Mouse (Mus musculus) midbrain, embryonic 10.5 days (tissue): ENCODE measurements around the gene Arap1. TPM values are rescaled to one million over a fixed set of nuclear protein-coding genes. Genes with fewer than 3 reads are reported as not detected.

ENCODE experiments used
- DNase-seq: peaks from one replicate; pipeline ENCODE4 v3.0.0-alpha.2; 2017; ENCODE audit warnings: low spot score
- H3K27ac ChIP-seq: fragments of 300-500 bp; sonication (generic); replicated peaks from 2 replicates; pipeline ENCODE4 v1.5.1; 2016; ENCODE audit warnings: mild to moderate bottlenecking
- H3K27me3 ChIP-seq: fragments of 300-500 bp; sonication (generic); 2 replicates; pipeline ENCODE4 v1.6.1; 2016; ENCODE audit warnings: low read depth, mild to moderate bottlenecking; ENCODE audit not compliant: poor library complexity, severe bottlenecking
- H3K36me3 ChIP-seq: fragments of 300-500 bp; sonication (generic); 2 replicates; pipeline ENCODE4 v1.6.1; 2016; ENCODE audit warnings: mild to moderate bottlenecking, moderate library complexity
- H3K4me1 ChIP-seq: fragments of 300-500 bp; sonication (generic); 2 replicates; pipeline ENCODE4 v1.6.1; 2016
- H3K4me3 ChIP-seq: fragments of 300-500 bp; sonication (generic); 2 replicates; pipeline ENCODE4 v1.5.1; 2016; ENCODE audit warnings: mild to moderate bottlenecking, moderate library complexity
- H3K9me3 ChIP-seq: fragments of 300-500 bp; sonication (generic); replicated peaks from 2 replicates; pipeline ENCODE4 v1.6.1; 2016; ENCODE audit warnings: mild to moderate bottlenecking
- WGBS: fragments of 180-500 bp; shearing (Covaris S2); methylation state at CpG from one replicate; pipeline ENCODE4 v1.1.7; 2016; 5-methylcytosine and 5-hydroxymethylcytosine counted together
- polyA plus RNA-seq: library from polyadenylated mRNA; unstranded; fragments of >200 nt; fragmentation: Nextera tagmentation; extraction: Ambion mirVana; gene quantifications from 2 replicates; pipeline ENCODE4 v1.2.1, GENCODE M21; 2016

Arap1 gene
- polyA plus RNA-seq, 1 experiment from 2014 or later: 13.6 TPM

DNA sequence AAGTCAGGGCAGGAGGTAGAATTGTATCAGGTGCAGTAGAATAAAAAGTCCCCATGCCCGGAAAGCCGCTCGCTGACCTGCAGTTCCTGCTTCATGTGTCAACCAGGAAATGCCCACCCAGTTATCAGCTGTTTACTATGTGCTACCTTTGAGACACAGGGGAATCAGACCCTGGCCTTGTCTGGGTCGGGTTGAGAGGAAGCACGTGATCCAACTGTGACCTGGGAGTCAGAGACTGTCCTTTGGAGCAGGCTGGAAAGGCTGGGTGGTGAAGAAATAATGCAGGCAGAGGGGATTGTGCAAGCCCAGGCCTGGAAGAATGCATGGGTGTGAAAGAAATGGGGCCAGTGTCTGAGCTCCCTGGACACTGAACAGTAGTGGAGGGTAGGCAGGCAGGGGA lies 6.6 kb downstream of the Arap1 start:
- no peaks in the 10 kb centered on the region for H3K9me3 ChIP-seq
- H3K36me3 ChIP-seq: no peaks in the 10 kb centered on the region
- no peak for DNase-seq
- H3K4me1 ChIP-seq: peaks cover 19% of the 10 kb centered on the region
- no peak overlapping the region for H3K27ac ChIP-seq
- 82% methylated on average over 5 of the region's 5 CpGs for WGBS
- peaks cover 12% of the 10 kb centered on the region for H3K27me3 ChIP-seq
- H3K4me3 ChIP-seq: no peak overlapping the region

DNA sequence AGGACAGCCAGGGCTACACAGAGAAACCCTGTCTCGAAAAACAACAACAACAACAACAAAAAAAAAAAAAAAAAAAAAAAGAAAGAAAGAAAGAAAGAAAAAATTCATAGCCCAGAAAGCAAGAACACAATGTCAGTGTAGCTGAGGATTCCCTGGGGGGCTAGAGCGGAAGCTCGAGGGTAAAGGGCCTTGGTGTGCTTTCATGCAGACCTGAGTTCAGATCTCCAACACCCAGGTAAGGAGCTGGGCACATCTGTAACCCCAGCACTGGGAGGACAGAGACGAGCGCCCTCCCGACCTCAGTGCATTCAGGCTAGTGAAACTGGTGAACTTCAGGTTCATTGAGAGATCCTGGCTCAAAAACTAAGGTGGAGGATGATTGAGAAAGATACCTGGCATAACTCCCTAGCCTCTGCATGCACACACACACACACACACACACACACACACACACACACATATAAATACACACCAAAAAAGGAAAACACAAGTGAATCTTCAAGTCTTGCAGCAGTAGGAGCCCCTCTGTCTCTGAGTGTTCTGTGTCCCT lies 7.8 kb downstream of the Arap1 start:
- H3K27ac ChIP-seq: no peak overlapping the region
- peaks cover under 1% of the 10 kb centered on the region; the same call in 1 of the 2 replicates for H3K27me3 ChIP-seq
- no peaks in the 10 kb centered on the region for H3K9me3 ChIP-seq
- no peak overlapping the region for H3K4me3 ChIP-seq
- peaks cover 12% of the 10 kb centered on the region for H3K4me1 ChIP-seq
- no peaks in the 10 kb centered on the region for H3K36me3 ChIP-seq
- no peak for DNase-seq
- WGBS: 91% methylated on average over 6 of the region's 6 CpGs

- no peak overlapping the region for H3K4me3 ChIP-seq
- no peaks in the 10 kb centered on the region for H3K27me3 ChIP-seq
- no peaks in the 10 kb centered on the region for H3K36me3 ChIP-seq
- peak overlapping the region; percentile 33 for H3K27ac ChIP-seq
- no peak for DNase-seq
- peaks cover 15% of the 10 kb centered on the region for H3K4me1 ChIP-seq
- H3K9me3 ChIP-seq: no peaks in the 10 kb centered on the region
- WGBS: 57% methylated on average over 3 of the region's 3 CpGs
Measured at GRCm38 (mm10) chr7:101356868-101357267, 9.0 kb downstream of the Arap1 start.

GRCm38 (mm10) chr7:101360406-101360805 lies 12.5 kb downstream of the Arap1 start:
- H3K4me1 ChIP-seq: peaks cover 19% of the 10 kb centered on the region
- H3K27me3 ChIP-seq: no peaks in the 10 kb centered on the region
- WGBS: 81% methylated on average over 3 of the region's 3 CpGs
- no peaks in the 10 kb centered on the region for H3K36me3 ChIP-seq
- DNase-seq: no peak
- no peak overlapping the region for H3K4me3 ChIP-seq
- H3K27ac ChIP-seq: no peak overlapping the region
- no peaks in the 10 kb centered on the region for H3K9me3 ChIP-seq

DNA sequence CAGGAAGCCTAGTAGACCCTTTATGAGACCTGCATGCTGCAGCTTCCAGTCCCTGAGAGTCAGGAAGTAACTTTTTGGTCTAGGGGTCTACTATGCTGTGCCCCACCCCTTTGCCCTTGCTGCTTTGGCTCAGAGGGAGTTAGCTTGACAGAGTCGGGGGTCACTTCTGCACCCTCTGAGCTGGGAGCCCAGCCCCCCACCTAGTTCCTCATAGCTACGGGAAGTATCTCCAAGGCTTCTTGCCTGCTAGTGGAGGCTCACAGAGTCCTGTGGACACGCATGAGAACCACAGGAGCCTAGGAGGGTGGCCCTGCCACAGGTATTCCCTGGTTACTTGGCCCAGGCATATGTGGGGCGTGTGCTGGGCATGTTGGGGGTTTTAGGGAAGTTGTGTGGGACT lies 13.2 kb downstream of the Arap1 start:
- 0 out of 2 replicates have a peak overlapping the region, but pooled peaks have one; percentile 3 for H3K27ac ChIP-seq
- no peaks in the 10 kb centered on the region for H3K27me3 ChIP-seq
- H3K36me3 ChIP-seq: no peaks in the 10 kb centered on the region
- H3K4me3 ChIP-seq: no peak overlapping the region
- peaks cover 19% of the 10 kb centered on the region for H3K4me1 ChIP-seq
- no peaks in the 10 kb centered on the region for H3K9me3 ChIP-seq
- no peak for DNase-seq
- WGBS: 76% methylated on average over 4 of the region's 4 CpGs

GRCm38 (mm10) chr7:101361767-101362166 lies 13.9 kb downstream of the Arap1 start:
- Histone ChIP-seq H3K27me3 (no peaks in the 10 kb centered on the region), H3K36me3 (no peaks in the 10 kb centered on the region), H3K4me3 (no peak overlapping the region), H3K9me3 (no peaks in the 10 kb centered on the region), H3K27ac (no peak overlapping the region), H3K4me1 (peaks cover 12% of the 10 kb centered on the region)
- no peak for DNase-seq
- WGBS: 72% methylated on average over 4 of the region's 4 CpGs

DNA sequence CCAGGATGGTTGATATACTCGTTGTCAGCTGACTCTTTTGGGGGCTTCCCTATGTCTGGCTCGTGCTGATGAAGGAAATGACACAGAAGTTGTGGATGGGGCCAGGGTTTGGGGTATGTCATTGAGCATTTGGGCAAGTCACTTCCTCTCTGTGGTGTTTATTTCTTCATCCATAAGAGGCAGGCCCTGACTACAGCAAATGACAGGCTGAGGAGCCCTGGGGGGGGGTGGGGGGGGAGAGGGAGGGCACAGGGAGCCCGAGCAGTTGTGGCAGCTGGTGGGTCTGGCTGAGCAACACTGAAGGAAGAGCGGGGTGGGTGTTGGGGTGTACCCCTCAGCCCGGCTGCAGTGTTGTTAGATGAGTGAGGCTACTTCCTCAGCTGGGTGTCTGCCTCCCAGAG lies 14.9 kb downstream of the Arap1 start:
- Histone ChIP-seq H3K4me1 (0 out of 2 replicates have a peak, but pooled peaks cover 7% of the 10 kb centered on the region), H3K4me3 (no peak overlapping the region), H3K27ac (no peak overlapping the region), H3K36me3 (no peaks in the 10 kb centered on the region), H3K9me3 (no peaks in the 10 kb centered on the region), H3K27me3 (no peaks in the 10 kb centered on the region)
- DNase-seq: no peak
- 76% methylated on average over 5 of the region's 5 CpGs for WGBS

GRCm38 (mm10) chr7:101363914-101364313 lies 16.0 kb downstream of the Arap1 start:
- H3K27me3 ChIP-seq: no peaks in the 10 kb centered on the region
- no peak for DNase-seq
- H3K4me1 ChIP-seq: 0 out of 2 replicates have a peak, but pooled peaks cover 7% of the 10 kb centered on the region
- H3K36me3 ChIP-seq: no peaks in the 10 kb centered on the region
- no peak overlapping the region for H3K27ac ChIP-seq
- no peak overlapping the region for H3K4me3 ChIP-seq
- 77% methylated on average over 5 of the region's 5 CpGs for WGBS
- H3K9me3 ChIP-seq: no peaks in the 10 kb centered on the region

GRCm38 (mm10) chr7:101367901-101368852 lies 20.3 kb downstream of the Arap1 start:
- Histone ChIP-seq H3K27me3 (no peaks in the 10 kb centered on the region), H3K36me3 (no peaks in the 10 kb centered on the region), H3K4me1 (0 out of 2 replicates have a peak, but pooled peaks cover 4% of the 10 kb centered on the region), H3K4me3 (no peak overlapping the region), H3K27ac (no peak overlapping the region), H3K9me3 (no peaks in the 10 kb centered on the region)
- no peak for DNase-seq
- 74% methylated on average over 11 of the region's 11 CpGs for WGBS

DNA sequence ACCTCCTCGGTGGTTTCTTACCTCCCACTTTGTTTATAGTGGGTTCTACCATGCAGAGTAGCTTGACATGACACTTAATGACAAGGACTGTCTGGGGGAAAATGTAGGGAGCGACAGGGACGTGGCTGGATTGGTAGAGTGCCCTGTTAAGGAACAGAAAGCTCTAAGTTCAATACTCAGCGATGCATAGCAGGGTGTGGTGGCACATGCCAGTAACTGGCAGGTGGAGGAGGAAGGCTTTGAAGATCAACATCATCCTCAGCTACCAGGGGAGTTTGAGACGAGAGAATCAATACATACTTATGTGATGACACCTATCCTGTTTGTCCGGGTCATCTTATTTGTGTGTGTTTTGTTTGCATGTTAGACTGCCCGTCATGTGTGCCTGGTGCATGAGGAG lies 21.8 kb downstream of the Arap1 start:
- Histone ChIP-seq H3K4me3 (no peak overlapping the region), H3K4me1 (no peaks in the 10 kb centered on the region), H3K27ac (no peak overlapping the region), H3K27me3 (no peaks in the 10 kb centered on the region), H3K36me3 (no peaks in the 10 kb centered on the region), H3K9me3 (no peaks in the 10 kb centered on the region)
- 82% methylated on average over 7 of the region's 7 CpGs for WGBS
- no peak for DNase-seq

- Histone ChIP-seq H3K36me3 (no peaks in the 10 kb centered on the region), H3K4me3 (no peak overlapping the region), H3K27ac (no peak overlapping the region), H3K4me1 (peaks cover 5% of the 10 kb centered on the region), H3K27me3 (no peaks in the 10 kb centered on the region), H3K9me3 (no peaks in the 10 kb centered on the region)
- 84% methylated on average over 26 of the region's 26 CpGs for WGBS
- DNase-seq: no peak
Measured at GRCm38 (mm10) chr7:101373082-101373481, 25.2 kb downstream of the Arap1 start.

- H3K27me3 ChIP-seq: no peaks in the 10 kb centered on the region
- no peaks in the 10 kb centered on the region for H3K9me3 ChIP-seq
- peaks cover 16% of the 10 kb centered on the region for H3K4me1 ChIP-seq
- H3K27ac ChIP-seq: no peak overlapping the region
- no peaks in the 10 kb centered on the region for H3K36me3 ChIP-seq
- no peak overlapping the region for H3K4me3 ChIP-seq
- no peak for DNase-seq
Measured at GRCm38 (mm10) chr7:101374155-101374554, 26.3 kb downstream of the Arap1 start.

GRCm38 (mm10) chr7:101376701-101377340 lies 29.0 kb downstream of the Arap1 start:
- H3K9me3 ChIP-seq: no peaks in the 10 kb centered on the region
- no peaks in the 10 kb centered on the region for H3K36me3 ChIP-seq
- no peaks in the 10 kb centered on the region for H3K27me3 ChIP-seq
- no peak overlapping the region for H3K4me3 ChIP-seq
- no peak overlapping the region for H3K27ac ChIP-seq
- 88% methylated on average over 10 of the region's 10 CpGs for WGBS
- no peak for DNase-seq
- peaks cover 24% of the 10 kb centered on the region for H3K4me1 ChIP-seq
